Mouse (Mus musculus): ENCODE results near the gene Clcn2.

Clcn2 gene

GRCm38 (mm10) chr16:20722736-20723135 is 5.2 kb upstream of the Clcn2 start:
- no peak for DNase-seq (ENCODE audit: low spot score in 2 of 2)

DNA sequence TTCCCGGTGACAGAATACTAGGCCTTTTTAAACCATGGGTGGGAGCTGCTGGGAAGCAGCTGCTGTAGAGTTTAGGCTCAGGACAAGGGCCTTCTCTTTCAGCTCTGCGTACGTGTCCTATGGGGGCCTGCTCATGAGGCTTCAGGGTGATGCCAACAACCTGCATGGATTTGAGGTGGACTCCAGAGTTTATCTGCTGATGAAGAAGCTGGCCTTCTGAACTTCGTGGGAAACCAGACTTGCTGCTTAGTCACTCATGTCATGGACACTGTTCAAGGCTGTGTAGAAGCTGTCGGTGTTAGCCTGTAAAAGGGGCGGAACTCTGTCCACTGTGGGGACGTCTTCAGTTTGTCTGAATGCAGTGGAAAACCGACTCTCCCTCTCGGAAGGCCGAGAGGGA is 4.3 kb upstream of the Clcn2 start:
- no peak for DNase-seq (ENCODE audit: low spot score in 2 of 2)

- DNase-seq (ENCODE audit: low spot score in 2 of 2): no peak
Observed at GRCm38 (mm10) chr16:20717978-20718670, 578 bp upstream of the Clcn2 start.

- no peak for DNase-seq (ENCODE audit: low spot score in 2 of 2)
Observed at GRCm38 (mm10) chr16:20716841-20717180, 735 bp downstream of the Clcn2 start.

- DNase-seq (ENCODE audit: low spot score in 2 of 2): peak; percentile 76 to 87
Observed at GRCm38 (mm10) chr16:20715976-20716840, 1.3 kb downstream of the Clcn2 start.

- DNase-seq (ENCODE audit: low spot score in 2 of 2): no peak
Observed at GRCm38 (mm10) chr16:20715566-20715965, 2.0 kb downstream of the Clcn2 start.

DNA sequence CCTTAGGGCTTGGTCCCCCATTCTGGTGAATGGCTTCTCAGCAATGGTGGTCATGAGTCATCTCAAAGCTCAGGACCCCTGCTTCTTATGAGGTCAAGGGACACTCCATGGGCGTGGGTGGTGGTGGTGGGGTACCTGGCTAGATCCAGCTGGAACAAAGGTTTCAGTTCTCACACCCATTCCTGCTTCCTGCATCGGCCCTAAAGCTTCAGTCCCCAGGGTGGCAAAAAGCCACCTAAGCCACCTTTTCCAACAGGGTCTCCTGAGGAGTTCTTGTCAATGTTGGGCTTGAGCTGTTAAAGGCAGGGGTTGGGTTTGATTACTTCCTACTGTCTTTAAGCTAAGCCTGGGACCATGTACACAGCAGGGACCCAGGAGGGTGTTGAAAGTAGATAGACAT is 2.4 kb downstream of the Clcn2 start:
- DNase-seq (ENCODE audit: low spot score in 2 of 2): peak in 1 of 2 experiments; percentile 64

DNA sequence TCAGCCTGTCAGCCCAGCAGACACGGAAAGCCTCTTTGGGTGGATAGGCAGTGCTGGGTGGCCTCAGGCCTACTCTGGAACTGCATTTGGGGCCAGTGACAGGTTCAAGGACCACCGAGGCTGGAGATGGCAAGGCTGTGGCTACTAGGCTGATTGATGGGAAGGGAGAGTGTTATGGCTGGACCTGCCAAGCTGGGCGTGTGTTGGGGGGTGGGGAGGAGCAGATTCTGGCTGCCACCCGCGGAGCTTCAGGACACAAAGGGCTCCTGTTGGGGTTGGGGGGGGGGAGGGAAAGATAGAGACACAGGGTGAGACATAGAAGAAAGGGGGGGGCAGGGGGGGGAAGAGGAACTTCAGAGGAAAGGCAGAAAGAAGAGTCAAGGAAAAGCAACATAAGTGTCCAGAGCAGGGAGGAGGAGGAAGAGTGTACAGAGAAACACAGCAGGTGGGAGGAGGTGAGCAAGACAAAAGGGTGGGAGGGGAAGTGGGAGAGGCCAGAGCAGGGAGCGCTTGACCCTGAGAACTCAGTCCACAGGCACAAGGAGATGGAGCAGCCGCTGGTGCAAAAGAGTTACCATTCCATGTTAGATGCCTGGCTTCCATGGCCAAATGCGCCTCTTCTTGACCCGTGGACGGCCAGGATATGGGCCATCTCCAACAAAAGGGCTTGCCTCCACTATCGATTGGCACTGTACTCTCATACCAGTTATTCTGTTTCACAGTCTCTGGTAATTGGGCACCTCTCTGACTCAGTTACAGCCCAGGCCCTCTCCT is 3.1 kb downstream of the Clcn2 start:
- DNase-seq (ENCODE audit: low spot score in 2 of 2): peak in 1 of 2 experiments; percentile 60

DNA sequence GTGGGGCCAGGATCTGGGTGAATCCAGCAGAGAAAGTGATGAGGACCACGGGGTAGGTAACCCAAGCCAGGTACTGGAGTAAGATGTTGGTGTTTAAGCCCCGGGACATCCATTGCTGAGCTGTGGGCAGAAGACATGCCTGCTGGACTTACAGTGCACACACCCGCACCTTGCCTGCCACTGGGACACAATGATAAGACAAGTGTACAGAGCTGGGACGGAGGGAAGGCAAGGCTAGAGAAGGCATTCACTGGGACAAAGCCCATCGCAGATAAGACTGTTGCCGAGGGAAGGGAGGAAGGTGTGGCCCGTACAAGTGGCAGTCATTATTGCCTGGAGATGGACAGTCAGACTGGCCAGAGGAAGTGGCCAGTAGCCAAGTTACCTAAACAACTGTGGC is 4.7 kb downstream of the Clcn2 start:
- peak in 1 of 2 experiments; percentile 44 for DNase-seq (ENCODE audit: low spot score in 2 of 2)

- DNase-seq (ENCODE audit: low spot score in 2 of 2): peak in 1 of 2 experiments; percentile 58
Observed at GRCm38 (mm10) chr16:20712190-20712589, 5.4 kb downstream of the Clcn2 start.

DNA sequence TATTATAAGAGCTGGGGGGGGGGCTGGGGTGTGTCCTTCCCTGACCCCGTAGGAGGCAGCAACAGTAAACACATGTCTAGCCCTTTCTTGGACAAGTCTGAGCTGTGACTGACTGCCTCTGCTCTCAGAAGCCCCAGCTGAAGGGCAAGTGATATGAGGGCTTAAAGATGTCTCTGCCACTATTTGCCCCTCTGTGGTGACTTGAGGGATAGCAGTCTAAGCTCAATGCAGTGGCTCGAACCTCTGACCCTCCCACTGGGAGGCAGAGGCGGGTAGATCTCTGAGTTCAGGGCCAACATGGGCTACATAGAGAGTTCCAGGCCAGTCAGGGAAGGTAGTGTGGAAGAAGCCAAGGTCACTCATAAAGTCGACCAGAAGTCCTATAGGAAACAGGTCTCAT is 6.7 kb downstream of the Clcn2 start:
- peak in 1 of 2 experiments; percentile 33 for DNase-seq (ENCODE audit: low spot score in 2 of 2)

- peak in 1 of 2 experiments; percentile 58 for DNase-seq (ENCODE audit: low spot score in 2 of 2)
Observed at GRCm38 (mm10) chr16:20710370-20710769, 7.2 kb downstream of the Clcn2 start.

GRCm38 (mm10) chr16:20708939-20709734 is 8.4 kb downstream of the Clcn2 start:
- peak in 1 of 2 experiments; percentile 72 for DNase-seq (ENCODE audit: low spot score in 2 of 2)

DNA sequence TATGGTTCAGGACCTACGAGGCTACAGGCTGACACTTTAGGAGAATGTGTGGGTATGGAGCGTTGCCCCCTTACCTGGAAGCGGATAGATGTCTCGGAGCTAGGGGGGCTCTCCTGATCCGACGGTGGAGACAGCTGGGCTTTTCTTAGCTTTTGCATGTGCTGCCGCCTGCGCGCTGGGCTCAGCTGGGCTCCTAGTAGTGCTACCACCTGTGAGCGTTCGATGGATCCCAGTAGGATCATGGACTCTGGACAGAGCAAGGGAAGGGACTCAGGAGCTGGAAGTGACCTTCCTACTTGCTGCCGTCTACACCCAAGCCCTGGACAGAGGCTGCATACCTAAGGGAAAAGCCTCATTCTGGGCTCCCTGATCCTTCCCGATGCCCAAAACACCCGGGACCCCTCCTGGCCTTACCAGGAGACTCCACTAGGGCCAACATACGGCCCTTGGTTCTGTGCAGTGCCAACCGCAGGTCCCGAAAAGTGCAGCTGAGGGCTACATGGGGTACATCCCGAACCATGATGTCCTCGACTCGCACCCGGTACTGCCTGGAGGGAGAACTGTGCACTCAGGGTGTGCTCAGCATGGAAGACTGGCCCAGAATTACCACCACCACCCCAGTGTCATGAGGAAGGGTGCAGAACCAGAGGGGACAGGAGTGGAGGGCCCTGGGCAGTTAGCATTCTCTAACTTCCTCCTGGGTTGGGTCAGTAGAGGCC is 9.2 kb downstream of the Clcn2 start:
- DNase-seq (ENCODE audit: low spot score in 2 of 2): peak in 1 of 2 experiments; percentile 57

- DNase-seq (ENCODE audit: low spot score in 2 of 2): no peak
Observed at GRCm38 (mm10) chr16:20706407-20707055, 11.0 kb downstream of the Clcn2 start.

GRCm38 (mm10) chr16:20705786-20706185 is 11.8 kb downstream of the Clcn2 start:
- no peak for DNase-seq (ENCODE audit: low spot score in 2 of 2)

DNA sequence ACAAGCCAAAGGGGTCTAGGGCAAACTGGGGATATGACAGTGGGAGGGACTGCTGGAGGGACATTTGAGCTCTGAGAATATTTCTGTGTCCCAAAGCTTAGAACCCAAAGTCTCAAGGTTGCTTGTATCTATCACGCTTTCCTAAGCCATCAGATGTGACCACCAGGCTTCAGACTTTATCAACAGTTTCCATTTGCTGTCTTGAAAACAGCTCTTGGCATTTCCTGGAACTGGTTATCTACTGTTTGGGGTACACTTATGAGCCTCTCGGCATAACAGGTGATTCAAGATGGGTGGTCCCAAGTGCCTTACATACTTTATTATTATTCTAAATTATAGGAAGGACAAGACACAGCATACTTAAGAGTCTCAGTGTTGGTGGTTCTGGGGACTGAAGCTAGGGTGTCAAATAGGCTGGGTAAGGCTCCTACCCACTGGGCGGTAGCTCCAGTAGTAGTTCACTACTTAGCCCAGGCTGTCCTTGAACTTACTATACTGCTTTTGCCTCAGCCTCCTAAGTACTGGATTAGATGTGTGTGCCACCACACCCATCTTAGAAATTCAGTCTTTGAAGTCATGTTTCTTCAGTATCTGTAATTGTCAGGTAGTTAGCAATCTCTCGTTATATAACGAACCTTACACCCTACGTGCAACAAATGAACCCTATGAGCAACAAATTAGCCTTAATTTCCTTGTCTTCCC is 13.7 kb downstream of the Clcn2 start:
- DNase-seq (ENCODE audit: low spot score in 2 of 2): no peak

DNA sequence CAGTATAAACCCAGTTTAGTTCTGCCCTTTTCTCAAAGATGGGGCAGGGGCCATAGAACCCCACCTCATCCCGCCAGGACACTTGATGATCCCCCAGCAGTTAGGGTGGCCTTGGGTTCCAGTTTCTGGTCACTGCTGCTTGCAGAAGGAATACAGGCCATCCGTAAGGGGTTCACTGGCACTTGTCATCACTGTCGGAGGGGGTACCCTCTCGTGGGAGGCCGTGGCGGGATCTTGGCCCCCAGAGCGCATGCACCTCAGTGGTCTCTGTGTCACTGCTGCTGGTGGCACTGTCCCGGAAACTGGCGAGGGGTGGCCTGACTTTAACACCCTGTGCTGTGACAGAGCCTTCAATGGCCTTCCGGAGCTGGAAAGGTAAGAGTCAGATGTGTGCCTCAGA is 14.5 kb downstream of the Clcn2 start:
- no peak for DNase-seq (ENCODE audit: low spot score in 2 of 2)

DNA sequence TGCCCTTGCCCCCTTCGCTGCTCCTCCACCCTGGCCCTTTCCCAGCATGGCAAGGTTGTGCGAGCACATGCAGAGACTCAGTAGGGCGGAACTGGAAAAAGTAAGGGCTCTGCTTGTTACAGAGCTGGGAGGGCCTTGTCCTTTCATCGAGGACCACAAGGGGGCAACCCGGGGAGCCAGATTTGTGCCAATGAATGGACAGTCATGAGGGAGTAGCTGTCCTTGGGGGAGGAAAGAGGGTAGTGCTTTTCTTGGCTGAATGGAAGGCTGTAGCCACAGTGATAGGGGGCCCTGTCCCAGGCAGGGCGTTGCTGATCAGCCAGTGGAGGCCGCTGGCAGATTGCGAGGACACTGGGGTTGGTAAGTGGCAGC is 15.0 kb downstream of the Clcn2 start:
- peak; percentile 81 to 86 for DNase-seq (ENCODE audit: low spot score in 2 of 2)

All from spleen, postnatal 4 days (tissue).